Mouse (Mus musculus) induced T-regulatory cell, adult 2 months (primary cell): ENCODE measurements around the gene Slx4ip.
"Not testable (repeated sequence)": the region's sequence is repeated elsewhere in the genome, so short reads cannot be mapped to it uniquely, and the experiment has no call there.

Experiments
- DNase-seq: peaks from one replicate; pipeline ENCODE4 v3.0.0-alpha.2; 2012; ENCODE audit warnings: low read depth

Slx4ip gene

DNA sequence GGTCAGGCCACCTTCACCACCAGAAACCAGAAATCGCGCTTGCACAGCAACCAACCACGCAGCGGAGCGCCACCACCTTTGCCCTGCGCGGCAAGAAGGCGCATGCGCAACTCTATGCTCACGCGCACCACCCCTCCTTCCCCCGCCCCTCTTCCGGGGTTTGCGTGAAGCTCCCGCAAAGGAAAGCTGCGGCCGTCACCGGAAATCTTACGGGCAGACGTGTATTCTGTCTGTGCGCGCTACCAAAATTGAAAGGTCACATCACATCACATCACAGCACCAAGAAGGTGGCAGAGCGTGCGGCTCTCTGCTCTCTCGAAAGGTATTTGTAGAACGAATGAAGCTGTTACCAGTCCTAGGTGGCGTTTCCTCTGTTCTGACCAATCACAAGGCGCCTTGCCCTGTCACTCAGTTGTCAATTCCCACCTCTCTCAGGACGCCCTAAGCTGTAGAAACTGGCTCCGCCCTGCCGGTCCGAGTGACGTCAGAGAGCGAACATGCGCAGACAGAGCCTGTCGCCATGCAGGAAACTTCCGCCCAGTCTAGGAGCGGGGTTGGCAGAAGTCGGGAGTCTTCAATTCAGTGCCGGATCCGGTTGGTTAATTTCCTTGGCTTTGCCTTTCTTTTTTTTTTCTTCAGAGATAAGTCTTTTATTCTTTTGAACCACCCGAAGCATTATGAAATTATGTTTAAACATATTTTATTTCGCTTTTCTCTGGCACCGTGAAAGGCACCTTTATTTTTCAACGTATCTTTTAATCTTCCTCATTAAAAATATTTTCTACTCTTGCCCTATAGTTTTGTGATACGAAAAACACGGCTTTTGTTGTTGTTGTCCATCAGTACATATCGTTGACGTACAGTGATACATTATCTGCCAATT, at the start of gene Slx4ip, which contains the start of the genes AL731706.1 and Mkks:
Gene Slx4ip (plus strand): TSS at position 151 of the 883 bp plus-strand sequence.
Gene AL731706.1 (minus strand): TSS at position 322 of the 883 bp plus-strand sequence.
Gene Mkks (minus strand): TSS at position 322 of the 883 bp plus-strand sequence.
- peak; percentile 100 for DNase-seq

DNA sequence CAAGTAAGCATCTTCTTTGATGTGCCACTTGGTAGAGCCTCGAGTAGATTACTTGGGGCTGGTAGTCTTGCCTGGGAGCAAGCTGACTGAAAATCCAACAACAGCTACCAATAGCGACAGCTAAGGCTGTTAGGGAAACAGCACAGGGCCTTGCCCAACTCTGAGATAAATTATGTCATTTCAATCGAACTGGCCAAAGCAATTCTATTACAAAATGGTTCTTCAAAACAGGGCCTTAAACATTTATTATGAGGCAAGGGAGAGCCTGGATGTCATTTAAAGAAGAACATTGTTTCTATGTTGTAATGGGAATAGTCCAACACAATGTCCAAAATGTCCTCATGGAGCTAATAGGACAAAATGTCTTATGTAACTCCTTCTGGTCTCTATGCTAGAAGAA, 40.7 kb upstream of the Slx4ip start:
- DNase-seq, result no peak

DNA sequence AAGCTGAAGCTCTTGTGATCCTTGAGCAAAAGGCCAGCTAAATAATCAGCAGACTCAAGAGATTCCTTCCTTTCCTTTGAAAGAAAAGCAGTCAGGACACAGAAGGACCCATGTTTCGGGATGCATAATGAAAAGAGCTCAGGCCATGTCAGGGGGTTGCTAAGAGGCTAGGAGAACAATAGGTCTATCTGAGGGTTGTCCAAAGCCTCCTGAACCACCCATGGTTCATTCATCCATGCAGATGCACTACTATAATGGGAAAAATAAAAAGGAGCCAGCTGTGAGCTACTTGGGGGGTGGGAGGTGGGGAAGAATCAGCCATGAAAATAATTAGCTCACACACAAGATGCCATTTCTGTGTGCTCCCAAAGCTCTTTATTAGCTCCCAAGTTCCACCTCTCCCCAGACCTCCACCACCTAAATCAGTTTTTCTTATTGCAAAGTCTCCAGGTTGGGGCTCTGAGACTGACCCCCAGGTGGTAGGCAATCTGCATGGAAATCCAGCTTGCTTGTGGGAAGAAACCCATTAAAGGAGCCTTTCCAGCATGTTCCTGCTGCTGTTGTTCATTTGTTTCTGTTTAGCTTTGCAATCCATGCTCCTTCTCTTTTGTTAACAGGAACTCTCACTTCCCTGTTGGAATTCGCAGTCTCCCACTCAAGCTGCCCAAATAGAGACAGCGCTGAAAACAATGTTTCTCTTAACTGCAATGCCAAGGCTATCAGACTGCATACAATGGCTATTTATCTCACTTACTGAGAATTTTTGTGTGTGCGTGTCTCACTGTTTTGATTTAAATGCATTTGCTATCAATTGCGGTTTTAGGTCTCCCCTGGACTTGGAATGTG, 36.3 kb upstream of the Slx4ip start:
- no peak for DNase-seq

DNA sequence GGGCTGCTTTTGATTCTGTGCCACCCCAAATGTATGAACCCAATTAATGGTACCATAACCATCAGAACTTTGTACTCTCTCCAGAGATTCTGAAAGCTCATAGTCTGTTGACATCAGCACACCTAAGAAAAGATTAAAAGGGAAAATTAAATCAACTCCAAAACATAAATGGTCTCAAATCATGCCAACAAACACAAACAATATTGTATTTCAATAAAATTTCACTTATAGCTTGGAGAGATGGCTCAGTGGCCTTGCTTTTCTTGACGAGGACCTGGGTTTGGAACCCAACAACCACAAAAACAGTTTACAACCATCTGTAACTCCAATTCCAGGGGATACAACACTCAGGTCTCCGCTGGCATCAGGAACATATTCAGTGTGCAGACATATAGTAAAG, 5.4 kb upstream of the Slx4ip start, which contains the start of gene AL731706.2:
Gene AL731706.2 (minus strand): TSS at position 101 of the 400 bp plus-strand sequence.
- DNase-seq, result no peak

GRCm38 (mm10) chr2:136886846-136887245, 4.2 kb upstream of the Slx4ip start:
- peak; percentile 25 for DNase-seq

- not testable (repeated sequence) for DNase-seq
Observed at GRCm38 (mm10) chr2:136890716-136891067, 326 bp upstream of the Slx4ip start.

DNA sequence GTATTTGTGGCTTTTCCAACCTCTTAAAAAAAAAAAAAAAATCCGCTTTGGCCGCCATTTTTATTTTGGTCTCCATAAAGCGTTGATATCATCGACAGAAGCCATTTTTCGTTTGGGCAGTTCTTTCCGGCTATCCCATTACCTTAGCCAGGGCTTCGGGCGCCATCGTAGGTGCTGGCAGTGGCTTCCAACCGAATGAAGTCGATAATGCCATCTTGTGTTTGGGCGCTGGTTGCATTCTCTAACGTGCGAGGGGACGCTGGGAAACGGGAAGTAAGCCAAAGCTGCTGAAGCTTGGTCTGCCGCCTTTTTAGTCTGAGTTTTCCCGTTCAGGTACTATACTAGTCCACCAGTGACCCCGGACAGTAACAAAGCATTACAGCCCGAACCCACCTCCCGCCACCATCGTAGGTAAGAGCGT, 943 bp downstream of the Slx4ip start:
- peak; percentile 99 for DNase-seq

GRCm38 (mm10) chr2:136894494-136894893, 3.5 kb downstream of the Slx4ip start:
- DNase-seq, result no peak

DNA sequence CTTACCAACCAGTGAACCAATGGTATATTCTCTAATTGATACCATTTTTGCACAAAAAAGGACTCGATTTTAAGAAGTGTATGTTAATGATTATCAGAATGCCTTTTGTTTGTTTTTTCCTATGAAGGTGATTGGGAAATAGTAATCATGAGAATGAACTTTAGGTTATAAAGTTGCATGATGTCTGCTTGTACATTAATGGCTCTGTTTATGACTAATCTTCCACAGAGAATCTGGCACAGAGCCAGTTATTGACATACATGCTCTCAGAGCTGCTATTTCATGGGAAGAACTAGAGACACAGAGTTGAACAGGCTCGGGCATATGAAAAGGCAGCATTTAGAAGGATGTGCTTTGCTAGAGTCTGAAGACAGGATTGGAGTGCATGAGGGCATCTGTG, 5.1 kb downstream of the Slx4ip start:
- peak; percentile 5 for DNase-seq

- no peak for DNase-seq
Observed at GRCm38 (mm10) chr2:136908596-136908995, 17.6 kb downstream of the Slx4ip start.

DNA sequence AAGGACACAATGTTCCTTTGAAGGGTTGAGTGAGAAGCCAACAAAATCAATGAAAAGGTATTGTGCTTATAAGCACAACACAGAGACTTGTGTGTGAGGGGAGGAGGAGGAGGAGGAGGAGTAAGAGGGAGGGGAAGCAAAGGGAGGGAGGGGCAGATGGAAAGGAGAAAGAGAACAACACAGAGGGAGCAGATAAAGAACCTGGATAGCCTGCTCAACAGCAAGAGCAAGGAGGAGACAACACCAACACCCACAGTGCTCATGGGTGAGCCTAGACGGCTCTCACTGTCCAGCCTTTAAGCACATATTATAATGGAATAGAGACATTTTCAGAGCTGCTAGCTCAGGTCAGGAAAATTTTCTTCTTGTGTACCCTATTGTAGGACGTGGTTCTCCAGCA, 18.3 kb downstream of the Slx4ip start:
- DNase-seq, result no peak

DNA sequence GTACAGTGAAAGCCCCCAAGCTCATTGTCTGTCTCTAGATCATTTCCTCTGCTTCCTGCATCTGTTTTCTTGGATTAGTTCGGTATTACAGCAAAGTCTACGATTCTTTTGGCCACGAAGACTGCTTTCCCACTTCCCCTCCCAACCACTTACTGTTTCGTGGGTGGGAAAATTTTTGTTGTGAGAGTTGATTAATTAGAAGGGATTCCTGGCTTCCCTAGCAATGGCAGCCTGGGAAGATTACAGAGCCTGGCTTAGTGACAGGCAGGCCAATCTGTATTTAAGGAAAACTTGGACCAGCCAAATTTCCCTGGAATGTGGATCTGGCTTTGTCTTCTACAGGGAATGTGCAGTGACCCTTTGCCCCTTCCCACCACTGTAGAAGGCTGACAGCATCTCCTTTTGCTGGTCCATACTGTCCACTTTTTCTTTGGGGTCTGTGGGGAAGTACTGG, 21.0 kb downstream of the Slx4ip start:
- DNase-seq, result no peak

GRCm38 (mm10) chr2:136913021-136913420, 22.0 kb downstream of the Slx4ip start:
- DNase-seq, result no peak

DNA sequence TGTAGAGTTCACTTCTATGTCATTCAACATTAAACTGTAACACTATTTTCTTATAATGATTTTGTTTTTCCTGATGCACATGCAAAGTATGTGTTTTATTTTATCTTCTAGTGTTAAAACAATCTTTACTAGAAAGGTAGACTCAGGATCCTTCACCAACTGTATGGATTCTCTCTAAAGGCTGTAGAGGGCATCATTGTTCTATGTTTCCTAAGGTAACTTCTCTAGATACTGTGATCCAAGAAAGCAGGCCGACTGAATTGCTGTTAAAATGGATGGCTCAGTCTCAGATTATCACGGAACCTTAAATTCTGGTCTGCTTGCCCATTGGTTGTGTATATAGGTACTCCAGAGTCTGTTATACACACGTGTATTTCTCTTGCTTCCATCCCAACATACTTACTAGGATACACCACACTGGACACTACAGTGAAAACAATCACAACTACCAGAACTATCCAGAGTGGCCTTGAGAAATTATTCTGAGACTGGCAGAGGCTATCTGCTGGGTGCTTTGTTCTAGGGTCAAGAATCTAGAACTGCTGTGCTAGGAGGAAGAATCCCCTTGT, 23.4 kb downstream of the Slx4ip start:
- no peak for DNase-seq

DNA sequence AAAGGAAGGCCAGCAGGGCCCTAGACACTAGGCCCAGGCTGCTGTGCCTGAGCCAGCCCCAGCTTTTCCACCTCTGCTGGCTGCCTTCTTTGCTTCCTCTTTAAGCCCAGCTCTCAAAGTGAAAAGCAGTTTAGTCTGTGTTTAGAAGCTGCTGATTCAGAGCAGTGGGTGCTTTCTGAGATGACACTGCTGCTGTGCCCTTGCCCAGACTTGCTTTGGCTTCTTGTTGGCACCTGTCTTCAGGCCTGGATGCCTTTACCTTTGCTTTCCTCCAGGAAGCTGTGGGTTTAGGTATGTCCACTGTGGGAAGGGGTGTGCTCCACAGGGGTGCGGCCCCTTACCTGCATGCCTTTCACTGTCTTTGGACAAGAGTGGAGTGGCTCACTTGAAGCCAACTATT, 28.4 kb downstream of the Slx4ip start:
- DNase-seq, result no peak

GRCm38 (mm10) chr2:136920257-136920993, 29.4 kb downstream of the Slx4ip start:
- no peak for DNase-seq

DNA sequence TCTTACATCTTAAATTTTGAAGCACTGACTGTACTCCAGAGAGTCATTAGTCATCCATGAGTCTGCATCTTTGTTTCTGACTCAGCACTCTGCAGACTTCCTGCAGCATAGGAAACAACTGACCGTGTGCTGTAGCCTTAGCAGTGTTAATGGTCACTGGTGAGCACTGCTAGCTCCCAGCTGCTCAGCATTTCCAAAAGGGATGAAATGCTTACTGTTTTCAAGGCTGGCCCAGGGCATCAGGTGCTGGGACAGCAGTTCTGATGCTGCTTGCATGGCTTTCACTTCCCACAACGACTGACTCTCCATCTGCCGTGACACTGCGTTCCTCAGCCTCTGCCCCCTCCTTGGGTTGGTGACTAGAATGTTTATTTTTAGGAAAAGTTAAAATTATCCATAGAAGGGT, 30.0 kb downstream of the Slx4ip start:
- DNase-seq, result no peak

DNA sequence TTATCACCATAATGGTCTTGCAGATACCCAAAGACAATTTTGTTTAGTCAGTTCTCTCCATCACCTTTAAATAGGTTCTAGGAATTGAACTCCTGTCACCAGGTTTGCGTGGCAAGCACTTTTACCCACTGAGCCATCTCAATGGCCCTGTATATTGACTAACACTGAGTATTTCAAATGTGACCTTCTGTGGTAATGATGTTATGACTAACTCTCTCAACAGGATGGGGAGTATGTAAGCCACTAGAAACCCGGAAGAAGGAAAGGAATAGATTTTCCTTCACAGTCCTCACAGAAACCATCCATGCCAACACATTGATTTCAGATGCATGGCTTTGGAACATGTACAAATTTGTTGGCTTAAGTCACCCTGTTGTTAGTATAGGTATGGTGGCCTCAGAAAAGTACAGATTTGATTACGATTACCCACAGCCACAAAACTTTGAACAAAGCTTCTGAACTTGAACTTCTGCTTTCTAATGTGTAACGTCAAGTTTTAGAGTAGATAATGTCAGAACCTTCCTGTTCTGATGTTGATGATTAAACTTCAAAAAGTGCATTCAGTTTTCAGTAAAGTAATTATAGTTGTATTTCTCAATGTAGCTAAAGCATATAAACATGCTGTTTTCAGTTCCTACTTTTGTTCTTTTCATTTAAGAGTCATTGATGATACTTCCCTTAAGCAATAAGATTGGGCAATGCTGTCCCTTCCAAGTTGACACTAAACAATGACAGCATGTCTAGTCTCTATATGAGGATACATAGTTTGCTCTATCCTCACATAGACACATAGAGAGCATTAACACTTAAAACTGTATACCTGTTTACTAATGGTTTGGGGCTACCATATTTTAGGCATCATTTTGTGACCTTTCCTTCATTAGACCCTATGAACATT, 45.6 kb downstream of the Slx4ip start:
- DNase-seq, result peak; percentile 6

DNA sequence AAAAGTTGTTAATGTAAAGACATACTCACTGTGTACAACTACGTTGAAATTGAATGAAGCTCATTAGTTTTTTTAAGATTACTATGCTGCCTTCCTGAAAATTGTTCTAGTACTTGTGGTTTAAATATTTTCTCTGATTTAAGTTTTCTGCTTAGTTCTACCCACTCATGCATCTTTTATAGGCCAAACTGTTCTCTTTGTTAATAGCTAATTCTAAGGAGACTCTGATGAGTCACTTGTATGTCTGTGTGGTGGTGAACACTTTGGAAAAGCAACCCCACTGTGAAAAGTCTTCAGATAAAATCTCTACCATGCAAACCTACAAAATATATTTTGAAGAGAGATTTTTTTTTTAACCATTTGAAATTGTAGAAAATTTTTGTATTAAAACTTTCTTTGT, 47.2 kb downstream of the Slx4ip start:
- no peak for DNase-seq

GRCm38 (mm10) chr2:136946297-136946696, 55.3 kb downstream of the Slx4ip start:
- DNase-seq, result no peak

DNA sequence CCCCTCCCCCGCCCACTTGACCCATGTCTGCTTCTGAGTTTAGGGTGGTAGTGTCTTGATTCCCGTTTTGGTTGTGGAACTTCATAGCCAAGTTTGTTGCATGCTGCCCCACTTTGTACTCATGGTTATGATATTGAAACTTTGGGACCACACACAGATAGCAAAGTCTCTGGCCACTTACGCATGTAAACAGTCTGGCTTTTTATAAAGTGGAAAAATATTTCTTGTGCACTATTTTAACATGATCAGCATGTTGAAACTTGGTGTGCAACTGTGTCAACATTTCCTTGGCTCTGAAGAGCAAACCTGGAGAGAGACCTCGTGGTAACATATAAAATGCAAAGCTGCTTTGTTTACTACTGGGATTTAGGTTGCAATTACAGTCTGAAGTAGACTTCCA, 56.5 kb downstream of the Slx4ip start:
- DNase-seq, result no peak
